Mouse (Mus musculus): Measurements from ENCODE around the gene Gtdc1.

The Gtdc1 gene

DNA sequence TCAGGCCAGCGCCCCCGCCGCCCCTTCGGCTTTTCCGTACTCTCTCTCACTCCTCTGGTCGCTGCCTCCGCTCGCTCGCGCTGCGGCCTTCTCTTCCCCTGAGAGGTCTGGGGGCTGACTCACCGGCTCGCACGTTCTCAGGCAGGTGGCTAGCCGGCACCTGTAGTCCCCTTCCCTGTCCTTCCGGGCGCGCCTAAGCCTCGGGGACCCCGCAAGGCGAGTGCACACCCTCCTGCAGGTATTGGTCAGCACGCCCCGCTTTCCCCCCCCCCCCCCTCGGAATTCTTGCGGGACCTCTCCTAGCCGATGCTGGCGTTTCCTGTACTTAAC is at the start of gene Gtdc1:
Gene Gtdc1, minus strand, starts transcription at position 176 of the 330 bp plus-strand sequence.
- DNase-seq (ENCODE audit: low spot score in 2 of 2): no peak

DNA sequence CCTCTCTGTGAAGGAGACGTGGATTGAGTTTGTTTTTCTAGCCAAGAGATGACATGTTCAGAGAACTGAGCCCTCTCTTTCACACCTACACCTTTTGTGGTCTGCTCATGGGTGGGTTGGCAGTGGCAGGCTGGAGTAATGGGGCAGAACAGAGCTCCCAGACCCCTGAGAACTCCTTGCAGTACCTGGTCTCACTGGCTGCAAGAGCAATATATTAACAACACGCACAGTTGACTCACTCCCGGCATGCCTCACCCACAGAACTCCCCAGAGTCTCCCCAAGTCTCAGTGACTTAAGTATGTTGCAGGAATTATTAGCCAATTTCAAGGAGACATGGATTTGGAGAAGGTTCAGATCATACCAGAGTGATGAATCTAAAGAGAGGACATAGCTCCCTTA is 49.6 kb upstream of the Gtdc1 start:
- DNase-seq (ENCODE audit: low spot score in 2 of 2): no peak

DNA sequence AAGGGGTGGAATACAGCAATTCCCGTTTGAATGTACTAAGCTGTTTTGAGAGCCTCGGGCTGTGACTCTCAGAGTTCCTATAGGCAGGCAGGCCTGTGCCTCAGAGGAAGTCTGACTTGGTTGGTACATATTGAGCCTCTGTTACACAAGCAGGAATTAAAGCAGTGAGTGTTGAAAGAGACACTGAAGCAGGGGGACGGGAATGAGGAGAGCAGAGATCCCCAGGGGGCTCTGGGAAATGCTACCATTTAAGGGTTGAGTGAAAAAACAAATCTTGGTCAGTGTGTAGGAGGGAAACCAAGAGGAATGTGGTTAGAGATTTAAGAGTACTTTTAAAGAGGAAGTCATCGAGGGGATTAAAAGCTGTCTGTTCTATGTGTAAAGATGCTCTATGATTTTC is 49.0 kb upstream of the Gtdc1 start:
- no peak for DNase-seq (ENCODE audit: low spot score in 2 of 2)

DNA sequence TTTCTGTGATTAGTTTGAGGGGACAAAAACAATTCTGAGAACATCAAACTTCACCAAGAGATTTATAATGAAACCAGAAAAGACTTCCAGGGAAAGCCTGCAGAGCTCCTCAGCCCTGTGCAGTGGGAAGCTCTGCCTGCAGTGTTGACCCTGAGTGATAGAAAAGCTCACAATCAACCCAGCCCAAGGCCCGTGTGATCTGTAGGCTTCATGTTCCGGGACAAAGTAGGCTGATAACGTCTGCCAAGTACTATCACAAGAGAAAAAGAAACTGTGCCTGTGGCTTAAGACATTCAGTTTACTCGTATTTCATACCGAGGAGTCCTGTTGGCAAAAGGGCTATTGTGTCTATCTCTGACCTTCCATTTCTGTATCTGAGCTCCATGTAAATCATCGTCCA is 46.4 kb upstream of the Gtdc1 start:
- DNase-seq (ENCODE audit: low spot score in 2 of 2): no peak

DNA sequence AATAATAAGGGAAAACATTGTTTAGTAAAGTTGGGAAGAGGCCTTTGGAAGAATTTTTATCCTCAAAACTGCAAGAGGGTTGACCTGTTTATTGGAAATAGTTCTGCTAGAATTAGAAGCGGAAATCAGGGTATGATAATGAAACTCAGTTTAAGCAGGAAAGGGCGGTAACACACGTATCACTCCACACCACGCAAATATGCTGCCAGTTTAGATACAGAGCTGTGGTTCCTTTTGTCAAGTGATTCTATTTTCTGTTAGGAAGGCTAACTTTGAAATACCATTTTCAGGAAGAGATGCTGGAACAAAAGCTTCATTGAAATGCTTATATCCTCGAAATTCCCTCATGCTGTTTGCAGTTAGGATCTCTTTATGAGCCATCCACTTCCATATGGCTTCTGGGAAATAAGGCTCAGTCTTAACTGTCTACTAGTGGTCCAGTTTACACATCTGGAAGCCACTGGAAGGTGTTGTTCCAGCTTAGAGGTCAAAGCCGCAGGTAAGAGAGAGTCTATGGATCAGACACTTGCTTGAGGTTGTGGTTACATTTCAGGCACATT is 42.7 kb upstream of the Gtdc1 start:
- DNase-seq (ENCODE audit: low spot score in 2 of 2): no peak

DNA sequence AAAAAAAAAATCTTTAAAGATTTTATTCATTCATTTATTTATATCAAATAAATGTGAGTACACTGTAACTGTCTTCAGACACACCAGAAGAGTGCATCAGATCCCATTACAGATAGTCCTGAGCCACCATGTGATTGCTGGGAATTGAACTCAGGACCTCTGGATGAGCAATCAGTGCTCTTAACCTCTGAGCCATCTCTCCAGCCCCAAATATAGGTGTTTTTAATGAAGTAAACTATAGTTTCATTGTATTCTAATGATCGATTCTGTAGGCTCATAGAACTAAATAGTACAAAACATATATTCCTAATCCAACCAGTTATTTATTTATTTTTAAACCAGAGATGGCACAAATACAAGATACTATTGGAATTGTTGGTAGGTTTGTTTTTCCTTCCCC is 42.2 kb upstream of the Gtdc1 start:
- no peak for DNase-seq (ENCODE audit: low spot score in 2 of 2)

DNA sequence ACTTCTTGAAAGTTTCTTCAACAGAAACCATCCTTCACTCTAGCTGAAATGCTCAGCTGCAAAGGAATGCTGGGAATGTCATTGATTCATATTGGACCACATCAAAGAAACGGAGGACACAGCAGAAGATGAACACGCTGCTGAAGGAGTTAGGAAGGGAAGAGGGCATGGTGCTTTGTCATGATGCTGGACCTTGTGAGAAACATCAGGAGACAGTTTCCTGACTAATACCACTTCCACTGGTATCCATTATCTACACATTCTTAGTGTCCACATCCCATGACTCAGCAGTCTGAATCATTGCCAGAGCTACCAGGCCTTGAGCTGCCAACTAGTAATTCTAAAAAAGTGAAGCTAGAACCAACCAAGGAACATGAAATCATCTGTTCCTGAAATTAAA is 41.8 kb upstream of the Gtdc1 start:
- DNase-seq (ENCODE audit: low spot score in 2 of 2): no peak

DNA sequence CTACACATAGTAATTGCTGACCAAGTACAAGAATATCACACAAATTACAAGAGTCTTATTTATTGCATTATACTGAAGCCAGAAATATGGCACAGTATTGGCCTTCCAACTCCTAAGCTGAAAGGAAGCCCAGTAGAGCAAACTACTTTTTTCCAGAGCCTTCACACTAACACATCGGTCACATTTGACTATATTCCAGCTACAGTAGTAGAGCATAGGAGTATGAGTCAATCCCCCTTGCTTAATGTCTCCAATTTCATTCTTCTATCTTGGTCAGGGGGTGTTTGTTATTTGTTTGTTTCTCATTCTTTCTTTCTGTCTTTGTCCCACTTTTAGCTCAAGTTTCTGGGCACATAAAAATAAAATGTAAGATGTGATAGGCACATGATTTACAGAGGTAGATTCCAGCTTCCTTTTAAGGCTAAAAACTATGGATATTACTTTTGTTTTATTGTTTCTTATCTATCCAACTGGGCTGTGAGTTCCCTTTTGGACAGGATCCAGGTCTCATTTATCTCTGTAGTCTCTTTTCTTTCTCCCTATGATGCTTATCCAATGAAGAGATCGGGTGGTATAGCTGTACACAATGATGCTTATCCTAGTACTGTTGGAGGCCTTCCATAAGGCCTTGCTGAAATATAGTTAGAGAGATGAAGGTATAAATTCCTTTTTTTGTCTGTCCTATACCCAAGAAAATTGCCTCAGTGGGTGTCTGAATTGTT is 38.5 kb upstream of the Gtdc1 start:
- no peak for DNase-seq (ENCODE audit: low spot score in 2 of 2)

DNA sequence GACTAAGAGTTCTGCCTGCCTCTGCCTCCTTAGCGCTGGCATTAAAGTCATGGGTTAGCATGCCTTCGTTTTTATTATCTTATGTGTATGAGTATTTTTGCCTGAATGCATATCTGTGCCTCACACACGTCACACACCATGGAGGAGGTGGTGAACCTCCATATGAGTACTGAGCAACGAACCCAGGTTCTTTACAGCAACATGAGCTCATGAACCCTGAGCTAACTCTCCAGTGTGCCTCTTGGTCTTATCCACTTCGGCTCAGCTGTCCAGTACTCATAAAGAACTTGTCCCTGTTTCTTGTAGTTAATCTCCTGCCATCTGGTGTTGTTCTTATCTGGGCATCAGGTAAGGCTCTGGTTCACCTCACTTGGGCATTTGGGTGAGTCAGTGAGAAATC is 35.2 kb upstream of the Gtdc1 start:
- DNase-seq (ENCODE audit: low spot score in 2 of 2): no peak

DNA sequence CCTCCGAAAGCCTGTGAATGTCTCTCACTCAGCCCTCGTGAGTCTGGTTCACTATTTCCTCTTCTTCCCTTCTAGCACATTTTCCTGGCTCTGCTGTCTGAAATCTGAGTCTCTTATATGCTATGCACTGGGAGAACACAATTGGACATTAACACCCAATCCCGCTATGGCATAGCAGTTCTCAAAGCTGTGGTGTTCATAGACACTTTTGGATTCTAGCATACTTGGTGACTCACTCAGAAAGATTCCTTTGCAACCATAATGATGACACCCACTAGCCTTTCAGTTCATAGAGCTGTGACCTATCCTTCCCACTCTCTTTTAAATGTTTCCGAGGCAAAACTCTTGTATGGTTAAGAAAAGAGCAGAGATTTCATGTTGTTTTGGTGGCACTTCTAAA is 33.7 kb upstream of the Gtdc1 start:
- no peak for DNase-seq (ENCODE audit: low spot score in 2 of 2)

DNA sequence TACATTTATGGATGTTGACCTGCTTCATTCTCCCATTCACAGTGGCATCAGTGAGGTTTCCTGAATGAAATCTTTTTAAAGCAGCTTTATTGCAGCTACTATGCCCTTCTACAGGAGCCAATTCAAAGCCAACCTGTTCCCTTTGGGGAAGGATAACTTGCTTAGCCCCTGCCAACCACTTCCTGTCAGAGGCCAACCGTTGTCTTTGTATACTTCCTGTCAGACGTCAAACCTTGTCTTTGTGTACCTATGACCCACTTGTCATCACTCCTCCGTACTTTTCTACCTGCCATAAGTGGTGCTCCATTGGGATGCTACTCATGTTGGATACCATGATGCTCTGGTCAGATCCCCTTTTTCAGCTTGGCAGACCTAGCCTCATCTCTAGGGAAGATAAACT is 33.1 kb upstream of the Gtdc1 start:
- DNase-seq (ENCODE audit: low spot score in 2 of 2): no peak

DNA sequence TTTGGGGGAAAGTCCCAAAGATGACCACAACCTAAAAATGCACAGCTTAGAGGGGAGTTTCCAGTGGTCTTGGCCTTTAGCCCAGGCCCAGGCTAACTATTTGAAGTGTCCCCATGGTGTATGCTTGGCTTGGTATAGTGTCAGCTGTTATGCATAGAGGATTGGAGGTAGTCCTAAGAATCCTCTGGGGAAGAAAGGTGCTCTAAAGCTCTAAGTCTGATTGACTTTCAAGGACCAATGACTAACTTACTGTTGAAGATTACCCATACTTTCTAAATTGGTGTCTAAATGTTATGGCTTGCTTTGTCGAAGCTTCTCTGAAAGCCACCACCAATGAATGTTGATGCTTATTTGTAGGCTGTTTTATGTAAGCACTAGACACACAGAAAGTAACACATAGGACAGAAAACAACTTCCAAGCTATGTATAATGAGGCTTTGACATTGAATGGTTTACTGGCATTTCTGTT is 29.9 kb upstream of the Gtdc1 start:
- DNase-seq (ENCODE audit: low spot score in 2 of 2): no peak

DNA sequence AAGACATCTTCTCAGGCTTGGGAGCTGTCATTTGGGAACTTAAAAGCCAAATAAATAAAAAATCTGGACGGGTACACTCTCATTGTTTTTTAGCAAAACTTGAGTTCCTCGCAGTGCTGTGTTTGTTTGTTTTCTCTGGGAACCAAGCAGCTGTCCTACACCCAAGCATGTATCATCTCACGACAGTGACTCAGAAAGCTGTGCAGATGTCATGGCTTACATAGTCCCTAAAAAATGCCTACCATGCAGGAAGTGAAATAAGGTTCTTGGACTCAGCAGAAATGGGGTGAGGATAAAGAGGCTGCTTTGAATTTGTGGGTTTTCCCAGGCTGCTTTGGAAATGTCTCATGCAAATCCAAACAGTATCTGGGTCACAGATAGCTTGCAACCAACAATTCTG is 28.8 kb upstream of the Gtdc1 start:
- DNase-seq (ENCODE audit: low spot score in 2 of 2): no peak

DNA sequence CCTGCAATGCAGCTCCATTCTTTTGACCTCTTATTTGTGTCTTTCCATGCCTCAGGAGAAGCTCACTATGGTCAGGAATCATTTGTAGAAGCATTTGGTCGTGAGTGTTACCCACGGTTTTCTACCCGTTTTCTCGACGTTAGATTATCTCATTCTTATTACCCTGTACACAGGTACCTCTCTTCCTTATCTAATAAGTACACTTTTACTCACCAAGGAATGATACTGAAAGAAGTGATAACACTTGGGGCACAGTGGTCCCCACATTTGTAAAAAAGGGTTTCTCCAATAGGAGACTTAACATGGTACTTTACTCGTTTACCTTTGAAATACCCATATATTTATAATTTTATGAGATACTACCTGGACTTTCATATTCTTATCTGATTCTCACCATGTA is 28.0 kb upstream of the Gtdc1 start:
- no peak for DNase-seq (ENCODE audit: low spot score in 2 of 2)

DNA sequence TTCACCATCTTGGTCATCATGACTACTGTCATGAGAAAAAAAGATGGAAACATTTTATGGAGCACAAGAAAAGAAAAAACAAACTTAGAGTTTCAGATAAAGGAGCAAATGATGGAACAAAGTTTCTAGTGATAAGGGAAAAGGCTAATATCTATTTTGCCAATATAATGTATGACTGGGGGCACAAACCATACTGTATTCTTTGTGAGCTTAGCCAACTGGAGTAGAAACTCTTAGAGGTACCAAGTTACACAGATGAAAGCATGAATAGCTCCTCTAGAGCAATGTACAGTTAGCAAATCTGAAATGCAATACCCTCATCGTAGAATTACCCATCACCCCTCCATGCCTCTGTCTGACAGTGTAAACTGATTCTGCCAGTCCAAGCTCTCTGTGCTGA is 26.7 kb upstream of the Gtdc1 start:
- no peak for DNase-seq (ENCODE audit: low spot score in 2 of 2)

DNA sequence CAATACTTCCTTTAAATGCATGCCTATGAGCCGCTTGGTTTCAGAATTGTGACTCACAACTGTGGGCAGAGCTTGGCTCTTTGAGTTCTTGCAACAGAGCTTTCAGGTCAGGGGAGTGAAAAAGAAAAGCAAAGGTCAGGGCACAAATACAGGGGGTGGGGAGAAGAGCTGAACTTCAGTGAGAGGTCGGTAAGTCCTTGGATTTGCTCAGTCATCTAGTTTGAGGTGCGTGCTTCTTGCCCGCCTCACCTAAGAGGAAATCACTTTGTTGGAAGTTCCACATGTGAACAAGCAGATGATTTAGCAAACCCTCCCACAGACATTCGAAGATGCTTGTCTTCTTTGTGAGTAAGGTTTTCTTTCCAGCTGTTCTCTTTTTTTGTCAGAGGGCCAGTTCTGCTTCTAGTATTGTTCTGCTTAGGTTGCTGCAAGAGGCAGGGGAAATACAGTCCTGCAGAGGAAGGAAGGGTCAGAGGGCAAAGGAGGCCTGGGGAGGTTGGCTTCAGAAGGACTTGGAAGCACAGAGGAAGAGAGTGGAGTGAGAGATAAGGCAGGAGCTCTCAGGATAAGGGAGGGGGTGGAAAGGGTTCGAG is 25.5 kb upstream of the Gtdc1 start:
- no peak for DNase-seq (ENCODE audit: low spot score in 2 of 2)

DNA sequence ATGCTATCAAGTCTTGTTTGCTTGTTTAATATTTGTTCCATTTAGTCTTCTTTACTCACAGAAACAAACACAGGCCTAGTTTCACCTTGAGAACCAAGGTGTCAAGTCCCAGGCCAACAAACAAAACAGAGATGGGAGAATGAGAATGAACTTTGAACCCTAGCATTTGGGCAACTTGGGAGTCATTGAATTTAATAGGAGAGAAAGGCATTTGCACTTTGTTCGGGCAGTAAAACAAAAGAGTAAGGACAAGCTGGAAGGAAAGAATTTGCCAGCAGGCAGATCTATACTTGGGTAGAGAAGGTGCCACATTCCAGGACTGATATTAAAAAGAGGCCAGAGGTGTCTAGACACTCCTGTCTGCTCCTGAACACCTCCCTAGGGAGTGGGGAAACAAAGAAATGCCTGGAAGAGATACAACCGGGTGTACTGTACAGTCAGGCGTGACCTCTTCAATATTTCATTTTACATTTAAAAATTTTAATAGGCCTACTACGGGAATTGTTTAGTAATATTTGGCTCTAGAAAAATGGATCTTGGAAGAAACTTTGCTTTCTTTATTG is 24.3 kb upstream of the Gtdc1 start:
- no peak for DNase-seq (ENCODE audit: low spot score in 2 of 2)

DNA sequence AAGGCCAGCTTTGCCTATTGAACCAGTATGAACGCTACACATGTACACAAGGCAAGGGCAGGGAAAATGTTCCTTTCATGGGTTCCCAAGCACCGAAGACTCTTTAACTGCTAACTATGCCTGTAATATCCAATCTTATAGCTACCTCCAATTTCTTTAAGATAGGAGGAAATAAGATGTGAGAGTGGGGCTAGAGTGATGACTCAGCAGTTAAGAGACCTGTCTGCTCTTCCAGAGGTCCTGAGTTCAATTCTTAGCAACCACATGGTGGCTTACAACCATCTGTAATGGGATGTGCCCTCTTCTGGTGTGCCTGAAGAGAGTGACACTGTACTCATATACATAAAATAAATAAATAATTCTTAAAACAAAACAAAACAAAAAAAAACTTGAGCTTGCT is 17.2 kb upstream of the Gtdc1 start:
- DNase-seq (ENCODE audit: low spot score in 2 of 2): no peak

DNA sequence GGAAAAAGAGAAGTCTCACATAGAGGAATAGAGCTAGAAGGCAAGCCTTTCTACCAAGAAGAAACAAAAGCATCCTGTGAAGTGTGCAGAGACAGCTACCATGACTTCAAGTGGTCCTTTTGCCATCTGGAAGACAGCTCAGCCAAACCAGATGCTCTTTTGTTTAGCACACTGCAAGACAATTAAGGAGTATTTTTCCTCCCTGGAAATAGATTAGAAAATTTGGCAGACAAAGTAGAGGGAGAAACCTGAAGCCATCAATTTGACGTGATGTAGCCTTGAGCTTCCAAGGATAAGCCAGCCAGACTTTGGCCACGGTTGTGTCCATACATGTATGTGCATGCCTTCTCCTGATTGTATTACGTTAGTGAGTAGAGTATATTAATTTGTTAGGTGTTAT is 3.5 kb upstream of the Gtdc1 start:
- DNase-seq (ENCODE audit: low spot score in 2 of 2): no peak

DNA sequence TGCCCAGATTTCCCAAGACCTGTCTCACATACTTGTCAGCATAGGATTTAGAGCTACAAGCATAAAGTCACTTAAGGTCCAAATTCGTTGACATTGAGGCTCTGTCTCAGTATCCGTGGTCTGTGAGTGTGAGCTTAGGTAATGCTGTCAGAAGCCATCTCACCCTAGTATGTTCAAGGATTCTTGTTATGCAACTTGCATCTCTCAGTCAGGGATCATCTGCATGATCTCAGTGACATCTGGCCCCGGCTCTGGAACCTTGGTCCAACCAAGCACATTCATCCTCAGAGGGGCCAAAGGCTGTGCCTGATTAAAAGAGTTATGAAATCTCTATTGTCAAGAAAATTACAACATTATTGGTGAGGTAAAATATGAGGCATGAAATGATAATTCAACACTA is 1.2 kb upstream of the Gtdc1 start:
- no peak for DNase-seq (ENCODE audit: low spot score in 2 of 2)

DNA sequence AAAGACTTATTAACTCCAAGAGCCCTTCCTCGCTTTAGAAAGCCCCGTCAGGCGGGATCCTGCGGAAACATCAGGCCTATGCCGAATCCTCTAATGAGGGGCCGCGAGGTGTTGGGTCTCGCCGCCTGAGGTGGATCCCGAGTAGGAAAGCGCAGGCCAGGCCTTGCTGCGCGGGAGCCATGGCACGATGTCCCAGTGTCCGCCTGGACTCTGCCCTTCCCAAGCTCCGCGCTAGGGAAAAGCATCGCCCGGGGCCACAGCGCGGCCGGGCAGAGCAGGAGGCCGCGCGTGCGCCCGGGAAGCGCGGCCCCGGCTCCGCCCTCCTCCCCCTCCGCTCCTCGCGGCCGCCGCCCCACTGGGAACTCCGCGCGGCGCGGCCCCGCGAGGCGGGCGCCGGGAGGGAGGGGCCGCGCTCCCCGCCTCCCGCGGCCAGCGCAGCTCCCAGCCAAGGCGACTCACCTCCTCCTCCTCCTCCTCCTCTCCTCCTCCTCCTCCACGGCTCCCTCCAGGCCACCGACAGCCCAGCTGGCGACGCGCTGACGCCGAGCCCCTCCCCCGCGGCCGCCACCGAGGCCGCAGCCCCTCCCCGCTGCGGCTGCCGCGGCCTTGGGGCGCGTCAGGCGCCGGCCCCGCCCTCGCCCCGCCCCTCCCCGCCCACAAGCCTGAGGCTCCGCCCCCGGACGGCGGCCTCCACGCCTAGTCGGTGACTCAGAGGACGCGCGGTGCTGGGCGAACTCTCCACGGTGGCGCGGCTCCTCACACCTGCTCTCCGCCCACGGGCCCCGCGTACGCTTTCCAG is 575 bp downstream of the Gtdc1 start:
- peak; percentile 68 to 81 for DNase-seq (ENCODE audit: low spot score in 2 of 2)

DNA sequence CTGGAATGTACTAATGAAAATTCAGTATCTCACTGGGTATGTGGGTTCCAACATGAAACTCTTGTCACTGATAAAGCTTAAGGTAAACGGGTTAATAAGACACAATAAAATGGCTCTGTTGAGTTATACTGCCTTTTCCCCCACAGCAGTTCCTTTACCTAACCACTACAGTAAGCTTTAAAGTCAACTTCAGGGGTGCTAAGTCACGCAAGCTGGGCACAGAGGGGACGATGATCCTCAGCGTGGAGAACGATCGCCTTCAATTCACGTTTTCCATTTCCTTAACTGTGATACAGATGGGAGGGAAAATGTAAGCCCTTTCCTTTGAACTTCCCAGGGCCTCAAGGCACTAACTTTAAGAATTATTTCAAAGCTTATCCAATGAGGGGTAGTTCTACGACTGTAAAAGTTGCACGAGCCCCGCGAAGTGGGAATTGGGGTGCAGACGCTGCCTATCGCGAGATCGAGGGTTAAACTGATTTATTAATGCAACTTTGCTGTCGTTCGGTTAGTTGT is 1.2 kb downstream of the Gtdc1 start:
- DNase-seq (ENCODE audit: low spot score in 2 of 2): no peak
